Mouse (Mus musculus) granulocyte monocyte progenitor cell, adult 5-6 weeks (primary cell): ENCODE results near the gene 1700008P02Rik. TPM values are rescaled to one million over a fixed set of nuclear protein-coding genes. Genes with fewer than 3 reads are reported as not detected.
"Not testable (repeated sequence)": the region's sequence is repeated elsewhere in the genome, so short reads cannot be mapped to it uniquely, and the experiment has no call there.

Experiments
- ATAC-seq: replicated peaks from 2 replicates; pipeline ENCODE4 v1.8.0; 2016; ENCODE audit warnings: mild to moderate bottlenecking, moderate TSS enrichment, inconsistent platforms; ENCODE audit not compliant: poor library complexity, severe bottlenecking
- total RNA-seq, 2 experiments: library from RNA; stranded (forward) in 1 of 2; stranded (reverse) in 1 of 2; fragments of 200-712, 200-1000 nt in 1 of 2; fragments of >200 nt in 1 of 2; fragmentation: Nextera tagmentation in 1 of 2; gene quantifications; 2 replicates each; pipeline ENCODE4 v1.2.3; 2014 to 2017

Gene 1700008P02Rik
- total RNA-seq (2014; fragmentation: Nextera tagmentation) (not detected in 2 replicates), total RNA-seq (2017) (not detected in 2 replicates)

DNA sequence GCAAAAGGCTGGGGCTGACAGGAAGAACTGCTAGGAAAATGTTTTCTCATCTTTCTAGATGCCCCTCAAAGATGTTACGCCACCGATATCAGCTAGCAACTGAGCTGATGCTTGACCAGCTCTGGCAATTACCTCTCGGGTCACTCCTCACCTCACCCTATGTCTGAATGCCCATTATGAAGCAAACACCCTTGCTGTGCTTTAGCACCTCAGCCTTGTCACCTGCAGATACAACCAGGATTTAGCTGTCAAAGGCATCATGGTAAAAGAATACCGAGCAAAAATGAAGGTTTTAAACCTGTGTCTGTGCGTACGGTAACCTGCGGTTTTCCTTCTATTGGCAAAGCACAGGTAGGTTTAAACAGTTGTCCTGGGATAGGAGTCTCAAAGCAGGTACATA, at the start of gene 1700008P02Rik:
1700008P02Rik (minus strand) TSS at position 101 of the 400 bp plus-strand sequence.
- ATAC-seq = no peak

DNA sequence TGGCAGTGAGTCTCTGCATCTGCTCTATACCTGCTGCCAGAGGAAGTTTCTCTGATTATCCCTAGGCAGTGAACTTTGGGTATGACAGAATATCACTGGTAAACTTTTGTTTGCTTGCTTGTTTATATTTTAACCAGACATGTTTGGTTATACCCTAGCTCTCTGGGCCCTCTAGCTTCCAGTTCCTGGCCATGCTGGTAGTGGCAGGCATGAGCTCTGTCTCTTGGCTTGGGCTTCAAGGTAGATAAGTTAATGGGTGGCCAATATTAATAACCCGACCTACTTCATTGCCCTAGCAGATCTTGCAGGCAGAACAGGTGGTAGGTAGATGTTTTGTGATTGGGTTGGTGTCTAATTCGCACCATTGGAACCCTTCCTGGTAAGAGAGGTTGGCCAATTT, 29.2 kb upstream of the 1700008P02Rik start:
- ATAC-seq = no peak

- not testable (repeated sequence) for ATAC-seq
Observed at GRCm38 (mm10) chr3:6638151-6638550, 17.9 kb upstream of the 1700008P02Rik start.

DNA sequence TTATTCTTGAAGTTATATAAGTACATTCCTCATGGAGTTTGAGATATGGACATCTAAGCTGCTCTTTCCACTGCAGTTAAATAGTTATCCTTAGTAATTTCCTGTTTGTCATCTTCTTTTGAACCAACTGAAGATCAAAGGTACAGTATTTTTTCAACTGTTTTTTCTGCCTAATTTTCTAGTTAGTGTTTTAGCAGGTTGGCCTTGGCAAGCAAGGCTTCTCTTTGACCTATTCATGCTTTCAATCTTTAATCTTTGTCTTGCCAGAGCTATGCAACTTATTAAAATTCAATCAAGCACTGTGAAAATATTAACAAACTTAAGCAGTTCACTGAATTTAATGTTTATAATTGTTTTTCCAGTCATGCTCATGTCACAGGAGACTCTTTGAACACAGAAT, 14.0 kb upstream of the 1700008P02Rik start:
- no peak for ATAC-seq

GRCm38 (mm10) chr3:6617881-6618280, 2.4 kb downstream of the 1700008P02Rik start:
- ATAC-seq = no peak
